Mouse (Mus musculus) liver, embryonic 16.5 days (tissue): Measurements from ENCODE around the gene Iffo2. TPM values are rescaled to one million over a fixed set of nuclear protein-coding genes. Genes with fewer than 3 reads are reported as not detected.

Experiments
- ATAC-seq: fragments of 200-750 bp; cut with Nextera tagmentation; 2 replicates; pipeline ENCODE4 v1.8.0; 2017; ENCODE audit warnings: low read depth, mild to moderate bottlenecking, moderate number of reproducible peaks, moderate library complexity
- H3K27ac ChIP-seq: fragments of 300-500 bp; sonication (generic); 2 replicates; pipeline ENCODE4 v1.5.1; 2014; ENCODE audit warnings: mild to moderate bottlenecking, low read length
- H3K27me3 ChIP-seq: fragments of 300-500 bp; sonication (generic); 2 replicates; pipeline ENCODE4 v1.6.1; 2014; ENCODE audit warnings: low read depth, low read length, mixed read lengths; ENCODE audit not compliant: control insufficient read depth, insufficient read depth
- H3K36me3 ChIP-seq: fragments of 300-500 bp; sonication (generic); 2 replicates; pipeline ENCODE4 v1.6.1; 2014; ENCODE audit warnings: mild to moderate bottlenecking; ENCODE audit not compliant: control insufficient read depth, insufficient read depth
- H3K4me1 ChIP-seq: fragments of 300-500 bp; sonication (generic); 2 replicates; pipeline ENCODE4 v1.6.1; 2014; ENCODE audit warnings: low read depth, low read length, mixed read lengths; ENCODE audit not compliant: control insufficient read depth
- H3K4me2 ChIP-seq: fragments of 300-500 bp; sonication (generic); 2 replicates; pipeline ENCODE4 v1.6.1; 2014; ENCODE audit warnings: low read depth, low read length, mixed read lengths
- H3K4me3 ChIP-seq: fragments of 300-500 bp; sonication (generic); 2 replicates; pipeline ENCODE4 v1.5.1; 2014; ENCODE audit warnings: low read depth, mild to moderate bottlenecking, low read length
- H3K9ac ChIP-seq: fragments of 300-500 bp; sonication (generic); 2 replicates; pipeline ENCODE4 v1.6.1; 2014; ENCODE audit warnings: low read depth, low read length
- H3K9me3 ChIP-seq: fragments of 300-500 bp; sonication (generic); replicated peaks from 2 replicates; pipeline ENCODE4 v1.6.1; 2016; ENCODE audit warnings: low read length; ENCODE audit not compliant: control insufficient read depth
- WGBS: fragments of 180-500 bp; shearing (Covaris S2); extraction: QIAGEN DNeasy Blood & Tissue Kit; methylation state at CpG from one replicate; pipeline ENCODE4 v1.1.7; 2014; ENCODE audit not compliant: insufficient replicate concordance; 5-methylcytosine and 5-hydroxymethylcytosine counted together
- polyA plus RNA-seq: library from polyadenylated mRNA; unstranded; fragments of >200 nt; fragmentation: Nextera tagmentation; extraction: Ambion mirVana; gene quantifications from 2 replicates; pipeline ENCODE4 v1.2.1, GENCODE M21; 2015

Iffo2 gene
- polyA plus RNA-seq, 1 experiment from 2014 or later = 0.66 TPM

GRCm38 (mm10) chr4:139590446-139590845 is 60.1 kb downstream of the Iffo2 start:
- H3K4me3 ChIP-seq = no peak overlapping the region
- no peak overlapping the region for H3K27ac ChIP-seq
- H3K9ac ChIP-seq = no peak overlapping the region
- ATAC-seq = no peak
- no peaks in the 10 kb centered on the region for H3K27me3 ChIP-seq
- H3K9me3 ChIP-seq = no peaks in the 10 kb centered on the region
- peaks cover 14% of the 10 kb centered on the region for H3K4me1 ChIP-seq
- no peaks in the 10 kb centered on the region for H3K36me3 ChIP-seq
- no peak overlapping the region for H3K4me2 ChIP-seq
- 53% methylated on average over 4 of the region's 4 CpGs for WGBS

DNA sequence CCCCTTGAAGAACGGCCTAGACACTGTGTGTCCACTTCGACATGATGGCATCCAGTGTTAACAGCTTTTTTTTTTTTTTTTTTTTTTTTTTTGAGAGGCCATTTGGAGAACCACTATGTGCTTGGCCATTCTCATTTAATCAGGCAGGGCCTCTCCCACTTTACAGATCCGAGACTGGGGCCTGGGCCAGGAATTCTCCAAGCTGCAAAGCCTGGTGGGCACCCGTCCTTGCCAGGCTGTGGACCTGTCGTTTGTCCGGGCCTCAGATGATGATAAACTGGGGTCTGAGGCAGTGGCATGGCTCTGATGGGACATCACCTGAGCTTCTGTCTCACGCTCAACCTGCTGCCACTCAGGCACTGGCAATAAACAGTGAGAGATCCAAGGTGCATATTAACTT is 62.5 kb downstream of the Iffo2 start:
- Histone ChIP-seq H3K9ac (no peak overlapping the region), H3K9me3 (no peaks in the 10 kb centered on the region), H3K4me2 (no peak overlapping the region), H3K27ac (no peak overlapping the region), H3K4me1 (peaks cover 8% of the 10 kb centered on the region), H3K4me3 (no peak overlapping the region), H3K36me3 (no peaks in the 10 kb centered on the region), H3K27me3 (no peaks in the 10 kb centered on the region)
- 54% methylated on average over 7 of the region's 7 CpGs for WGBS
- no peak for ATAC-seq

DNA sequence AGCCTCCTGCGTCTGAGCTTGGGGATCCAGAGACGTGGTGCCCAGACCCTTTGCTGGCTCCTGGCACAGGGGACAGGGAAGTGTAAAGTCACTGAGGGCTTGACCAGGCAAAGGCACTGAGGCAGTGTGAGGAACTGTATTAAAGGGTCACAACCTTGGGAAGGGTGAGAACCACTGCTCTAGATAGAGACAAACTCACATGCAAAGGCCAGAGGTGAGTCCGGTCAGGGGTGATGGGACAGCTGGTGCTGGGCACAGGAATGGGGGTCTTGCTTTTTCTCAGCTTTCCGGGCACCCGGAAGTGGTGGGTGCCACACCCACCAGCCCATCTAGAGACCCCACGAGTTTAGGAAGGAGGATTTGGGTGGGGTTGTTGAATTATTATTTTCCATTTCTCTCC is 63.0 kb downstream of the Iffo2 start:
- no peak overlapping the region for H3K27ac ChIP-seq
- H3K27me3 ChIP-seq = no peaks in the 10 kb centered on the region
- no peak overlapping the region for H3K4me2 ChIP-seq
- 56% methylated on average over 6 of the region's 6 CpGs for WGBS
- H3K9ac ChIP-seq = no peak overlapping the region
- no peak overlapping the region for H3K4me3 ChIP-seq
- ATAC-seq = no peak
- no peaks in the 10 kb centered on the region for H3K36me3 ChIP-seq
- H3K9me3 ChIP-seq = no peaks in the 10 kb centered on the region
- peaks cover 10% of the 10 kb centered on the region for H3K4me1 ChIP-seq

GRCm38 (mm10) chr4:139594062-139594461 is 63.7 kb downstream of the Iffo2 start:
- Histone ChIP-seq H3K9ac (no peak overlapping the region), H3K36me3 (no peaks in the 10 kb centered on the region), H3K4me1 (peaks cover 15% of the 10 kb centered on the region), H3K9me3 (no peaks in the 10 kb centered on the region), H3K4me2 (no peak overlapping the region), H3K27me3 (no peaks in the 10 kb centered on the region), H3K4me3 (no peak overlapping the region), H3K27ac (no peak overlapping the region)
- WGBS = 40% methylated on average over 3 of the region's 3 CpGs
- ATAC-seq = no peak

DNA sequence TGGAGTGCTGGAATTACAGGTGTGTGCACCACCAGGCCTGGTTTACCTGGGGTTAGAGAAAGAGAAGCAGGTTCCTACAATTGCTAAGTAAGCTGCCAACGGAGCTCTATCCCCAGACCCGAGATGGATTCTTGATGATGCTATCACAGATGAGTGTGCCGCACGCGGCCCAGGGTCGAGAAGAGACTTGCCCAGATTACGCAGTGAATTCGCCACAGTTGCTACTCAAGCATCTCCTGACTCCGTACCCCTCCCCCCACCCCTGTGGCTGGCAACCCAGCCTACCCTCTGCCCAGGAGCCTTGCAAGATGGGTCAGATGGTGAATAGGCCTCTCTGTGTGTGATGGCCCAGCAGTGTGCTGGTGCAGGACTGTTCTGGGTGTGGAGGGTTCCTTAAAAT is 66.4 kb downstream of the Iffo2 start:
- H3K4me1 ChIP-seq = peaks cover 20% of the 10 kb centered on the region
- WGBS = 49% methylated on average over 9 of the region's 9 CpGs

GRCm38 (mm10) chr4:139597286-139598284 is 67.2 kb downstream of the Iffo2 start:
- Histone ChIP-seq H3K9ac (no peak overlapping the region), H3K4me1 (peaks cover 29% of the 10 kb centered on the region), H3K4me2 (no peak overlapping the region), H3K27ac (peak overlapping the region; percentile 67), H3K36me3 (no peaks in the 10 kb centered on the region), H3K27me3 (no peaks in the 10 kb centered on the region), H3K4me3 (no peak overlapping the region), H3K9me3 (no peaks in the 10 kb centered on the region)
- no peak for ATAC-seq
- 25% methylated on average over 20 of the region's 20 CpGs for WGBS

More for the DNA sequence above, 66.4 kb downstream of the Iffo2 start:
- ATAC-seq = no peak
- H3K9ac ChIP-seq = no peak overlapping the region
- H3K27me3 ChIP-seq = no peaks in the 10 kb centered on the region
- no peaks in the 10 kb centered on the region for H3K36me3 ChIP-seq
- H3K27ac ChIP-seq = no peak overlapping the region
- H3K4me3 ChIP-seq = no peak overlapping the region
- H3K4me2 ChIP-seq = no peak overlapping the region
- no peaks in the 10 kb centered on the region for H3K9me3 ChIP-seq

DNA sequence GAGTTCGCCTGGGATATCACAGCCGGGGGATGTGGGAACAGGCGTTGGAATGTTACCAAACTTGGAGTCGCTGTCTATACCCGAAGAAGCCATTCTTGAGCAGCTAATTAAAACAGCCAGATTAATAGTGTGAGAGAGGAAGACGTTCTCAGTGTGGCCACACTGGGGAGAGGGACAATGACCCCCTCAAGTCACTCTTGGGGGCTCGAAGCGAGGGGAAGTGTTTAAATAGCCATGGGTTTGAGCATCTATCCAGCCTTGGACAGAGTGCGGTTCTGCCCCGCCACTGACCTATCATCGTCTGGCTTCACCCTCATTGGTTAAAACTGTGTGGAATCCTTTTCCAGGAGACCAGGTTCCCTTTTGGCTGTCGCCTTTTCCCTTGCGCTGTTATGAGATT is 68.0 kb downstream of the Iffo2 start:
- Histone ChIP-seq H3K4me3 (no peak overlapping the region), H3K4me1 (peaks cover 29% of the 10 kb centered on the region), H3K36me3 (no peaks in the 10 kb centered on the region), H3K9me3 (no peaks in the 10 kb centered on the region), H3K9ac (no peak overlapping the region), H3K27me3 (no peaks in the 10 kb centered on the region), H3K4me2 (peak overlapping the region; percentile 51), H3K27ac (peak overlapping the region; percentile 67)
- 22% methylated on average over 13 of the region's 13 CpGs for WGBS
- ATAC-seq = no peak

GRCm38 (mm10) chr4:139598950-139599518 is 68.7 kb downstream of the Iffo2 start:
- Histone ChIP-seq H3K4me2 (peak overlapping the region; percentile 51), H3K36me3 (no peaks in the 10 kb centered on the region), H3K27me3 (no peaks in the 10 kb centered on the region), H3K9ac (peak overlapping the region; percentile 3; the same call in 1 of the 2 replicates), H3K27ac (peak overlapping the region; percentile 67), H3K4me3 (peak overlapping the region; percentile 16; the same call in 1 of the 2 replicates), H3K4me1 (peaks cover 29% of the 10 kb centered on the region), H3K9me3 (no peaks in the 10 kb centered on the region)
- WGBS = under 1% methylated on average over 12 of the region's 12 CpGs
- ATAC-seq = peak; percentile 66
